Comparison of ENCODE assay signal across 7 mouse cellular contexts in genomic region chr9:40479333-40479732, GRCm38 (mm10). TPM values are rescaled to one million over a fixed set of nuclear protein-coding genes. Genes with fewer than 3 reads are reported as not detected.
DNase-seq lines count a peak whose midpoint lies in the region; TF ChIP-seq lines count a peak whose summit lies in the region.

No protein-coding gene starts in this region.

- H3K4me1 ChIP-seq in heart, adult 2 months (ENCODE audit: control insufficient read depth, insufficient read depth, low read length), result no peaks in the 10 kb centered on the region

- H3K27me3 ChIP-seq in heart, adult 2 months (ENCODE audit: control insufficient read depth, insufficient read depth, low read length), result no peaks in the 10 kb centered on the region

- WGBS in heart, adult 2 months, result 45% methylated on average over 4 of the region's 4 CpGs

- no peak for TF ChIP-seq POLR2A in heart, adult 2 months (IDR thresholded peaks at IDR 0.05; ENCODE audit: insufficient read depth, low read depth, low read length)

- no peak overlapping the region for H3K4me3 ChIP-seq in heart, adult 2 months

- intact Hi-C loops in heart, adult 2 months (cut with DNase I), result loop anchor here (1.0 to 5.0 kb wide), 2 partner anchors 64 to 147 kb away; no protein-coding TSS in a partner anchor

- TF ChIP-seq EP300 in heart, adult 2 months (IDR thresholded peaks at IDR 0.05; ENCODE audit: insufficient read depth, low read depth, low read length), result 0 out of 2 replicates have a peak, but pooled peaks have one; percentile 41

- H3K79me2 ChIP-seq in heart, adult 2 months (replicated peaks; ENCODE audit: control insufficient read depth, insufficient read depth, low read length), result no peaks in the 10 kb centered on the region

- no peak overlapping the region for H3K9ac ChIP-seq in heart, adult 2 months (ENCODE audit: low read depth, low read length)

- TF ChIP-seq CTCF in heart, adult 2 months (IDR thresholded peaks at IDR 0.05), result peak; percentile 86

- no peaks in the 10 kb centered on the region for H3K36me3 ChIP-seq in heart, adult 2 months (ENCODE audit: control insufficient read depth, insufficient read depth, low read length)

- peak; percentile 25 for DNase-seq in ovary, adult 18-20 months (ENCODE audit: low spot score)
- no peak for DNase-seq in ovary, postnatal 10 days (ENCODE audit: low spot score)
- DNase-seq in adipocyte (ENCODE audit: low spot score), result peak; percentile 35
- DNase-seq in heart, adult 2 months, result peak; percentile 59 to 68
- DNase-seq in kidney, postnatal 36 days, result peak; percentile 71 to 88
- DNase-seq in ovary, postnatal 36 days (ENCODE audit: low spot score), result peak; percentile 66
- no peak for DNase-seq in frontal cortex, postnatal 25 days (ENCODE audit: low spot score in 2 of 2)

- no peak overlapping the region for H3K27ac ChIP-seq in heart, adult 2 months

RNA-seq across cellular contexts. Expression of gene Gramd1b, which starts 51.9 kb away (rescaled TPM):
- 10 to 100 TPM; 17.3 to 25.0 TPM for total RNA-seq in heart, adult 2 months (2021)
- polyA plus RNA-seq in heart, adult 2 months (2012; rRNA removed), result 16.9 and 29.1 TPM in 2 replicates

Comparison
In these comparisons a context has a peak if more than half of its experiments do, and no peak if none do; other contexts are left out.
1. DNase-seq: peak in ovary, adult 18-20 months (single experiment), adipocyte (single experiment), heart, adult 2 months (2 of 2), kidney, postnatal 36 days (2 of 2) and ovary, postnatal 36 days (single experiment); none in ovary, postnatal 10 days (single experiment) and frontal cortex, postnatal 25 days (0 of 2).